Mouse (Mus musculus) kidney, embryonic 15.5 days (tissue): ENCODE data around the gene Gm9821. TPM values are rescaled to one million over a fixed set of nuclear protein-coding genes. Genes with fewer than 3 reads are reported as not detected.

Experiments
- ATAC-seq: fragments of 200-750 bp; cut with Nextera tagmentation; replicated peaks from 2 replicates; pipeline ENCODE4 v1.8.0; 2017; ENCODE audit warnings: moderate TSS enrichment; ENCODE audit not compliant: low FRiP score
- H3K27ac ChIP-seq: fragments of 300-500 bp; sonication (generic); 2 replicates; pipeline ENCODE4 v1.5.1; 2015; ENCODE audit warnings: mild to moderate bottlenecking, inconsistent platforms
- H3K27me3 ChIP-seq: fragments of 300-500 bp; sonication (generic); 2 replicates; pipeline ENCODE4 v1.6.1; 2015; ENCODE audit warnings: inconsistent platforms
- H3K36me3 ChIP-seq: fragments of 300-500 bp; sonication (generic); 2 replicates; pipeline ENCODE4 v1.6.1; 2015; ENCODE audit warnings: inconsistent platforms
- H3K4me1 ChIP-seq: fragments of 300-500 bp; sonication (generic); 2 replicates; pipeline ENCODE4 v1.6.1; 2015; ENCODE audit warnings: inconsistent platforms
- H3K4me2 ChIP-seq: fragments of 300-500 bp; sonication (generic); 2 replicates; pipeline ENCODE4 v1.6.1; 2015; ENCODE audit warnings: moderate library complexity, mild to moderate bottlenecking, inconsistent platforms
- H3K4me3 ChIP-seq: fragments of 300-500 bp; sonication (generic); replicated peaks from 2 replicates; pipeline ENCODE4 v1.5.1; 2015; ENCODE audit warnings: mild to moderate bottlenecking, inconsistent platforms
- H3K9ac ChIP-seq: fragments of 300-500 bp; sonication (generic); 2 replicates; pipeline ENCODE4 v1.6.1; 2015; ENCODE audit warnings: mild to moderate bottlenecking, inconsistent platforms
- H3K9me3 ChIP-seq: fragments of 300-500 bp; sonication (generic); replicated peaks from 2 replicates; pipeline ENCODE4 v1.6.1; 2016; ENCODE audit warnings: inconsistent platforms
- WGBS: fragments of 180-500 bp; shearing (Covaris S2); methylation state at CpG from one replicate; pipeline ENCODE4 v1.1.7; 2015; ENCODE audit warnings: mixed read lengths; 5-methylcytosine and 5-hydroxymethylcytosine counted together
- polyA plus RNA-seq: library from polyadenylated mRNA; unstranded; fragments of >200 nt; fragmentation: Nextera tagmentation; extraction: Ambion mirVana; gene quantifications from 2 replicates; pipeline ENCODE4 v1.2.1, GENCODE M21; 2015

Gene Gm9821
- polyA plus RNA-seq, 1 experiment from 2014 or later: 0.53 TPM

DNA sequence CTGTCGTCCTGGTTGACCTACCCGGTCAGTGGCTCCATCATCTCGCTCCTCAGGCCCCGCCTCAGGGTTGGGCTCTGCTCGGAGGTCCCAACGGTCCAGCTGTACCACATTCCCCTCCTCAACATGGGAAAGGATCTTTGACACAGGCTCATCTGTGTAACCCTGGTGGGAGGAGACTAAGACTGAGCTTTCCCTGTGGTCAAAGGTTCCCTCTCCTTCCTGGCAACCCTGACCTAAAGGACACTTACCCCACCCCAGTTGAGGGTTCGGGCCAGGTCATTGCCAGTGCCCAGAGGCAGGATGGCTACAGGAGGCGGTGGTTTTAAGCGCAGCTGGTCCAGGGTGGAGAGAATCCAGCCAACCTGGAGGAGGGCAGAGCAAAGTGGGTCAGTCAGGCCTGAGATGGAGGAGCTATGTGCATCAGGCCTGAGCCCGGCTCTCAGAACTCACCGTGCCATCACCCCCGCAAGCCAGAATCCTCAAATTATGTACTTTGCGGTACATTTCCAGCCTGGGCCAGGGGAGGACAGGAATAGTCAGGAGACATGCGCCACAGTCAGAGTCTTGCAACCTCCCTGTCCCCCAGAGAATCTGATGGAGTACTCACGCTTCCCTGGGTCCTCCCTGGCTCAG, 6.1 kb upstream of the Gm9821 start:
- no peak overlapping the region for H3K4me2 ChIP-seq
- no peaks in the 10 kb centered on the region for H3K9me3 ChIP-seq
- no peak overlapping the region for H3K9ac ChIP-seq
- no peaks in the 10 kb centered on the region for H3K27me3 ChIP-seq
- H3K36me3 ChIP-seq: peaks cover 76% of the 10 kb centered on the region
- no peak overlapping the region for H3K27ac ChIP-seq
- H3K4me1 ChIP-seq: peaks cover 8% of the 10 kb centered on the region
- H3K4me3 ChIP-seq: no peak overlapping the region
- WGBS: 79% methylated on average over 15 of the region's 15 CpGs
- ATAC-seq: no peak

DNA sequence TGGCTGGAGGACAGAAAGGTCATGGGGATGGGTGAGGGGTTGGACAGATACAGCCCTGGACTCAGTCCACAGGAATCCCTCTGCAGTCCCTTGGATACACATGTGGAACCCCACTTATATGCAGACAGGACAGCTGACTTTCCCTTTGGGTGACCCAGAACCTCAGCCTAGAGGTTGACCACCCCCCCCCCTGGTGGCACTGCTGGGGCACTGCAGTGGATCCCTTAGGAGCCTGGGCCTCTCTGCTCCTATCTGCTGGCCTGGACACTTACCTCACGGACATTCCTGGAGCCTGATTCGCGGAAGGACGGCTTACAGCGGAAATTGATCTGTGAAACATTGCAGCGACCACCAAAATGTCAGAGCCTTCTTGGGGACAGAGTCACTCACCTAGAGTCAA, 3.1 kb upstream of the Gm9821 start:
- Histone ChIP-seq H3K4me1 (peaks cover 26% of the 10 kb centered on the region), H3K4me2 (no peak overlapping the region), H3K9ac (no peak overlapping the region), H3K4me3 (no peak overlapping the region), H3K9me3 (no peaks in the 10 kb centered on the region), H3K27me3 (no peaks in the 10 kb centered on the region), H3K27ac (no peak overlapping the region), H3K36me3 (peaks cover 46% of the 10 kb centered on the region)
- ATAC-seq: no peak
- WGBS: 68% methylated on average over 6 of the region's 6 CpGs

DNA sequence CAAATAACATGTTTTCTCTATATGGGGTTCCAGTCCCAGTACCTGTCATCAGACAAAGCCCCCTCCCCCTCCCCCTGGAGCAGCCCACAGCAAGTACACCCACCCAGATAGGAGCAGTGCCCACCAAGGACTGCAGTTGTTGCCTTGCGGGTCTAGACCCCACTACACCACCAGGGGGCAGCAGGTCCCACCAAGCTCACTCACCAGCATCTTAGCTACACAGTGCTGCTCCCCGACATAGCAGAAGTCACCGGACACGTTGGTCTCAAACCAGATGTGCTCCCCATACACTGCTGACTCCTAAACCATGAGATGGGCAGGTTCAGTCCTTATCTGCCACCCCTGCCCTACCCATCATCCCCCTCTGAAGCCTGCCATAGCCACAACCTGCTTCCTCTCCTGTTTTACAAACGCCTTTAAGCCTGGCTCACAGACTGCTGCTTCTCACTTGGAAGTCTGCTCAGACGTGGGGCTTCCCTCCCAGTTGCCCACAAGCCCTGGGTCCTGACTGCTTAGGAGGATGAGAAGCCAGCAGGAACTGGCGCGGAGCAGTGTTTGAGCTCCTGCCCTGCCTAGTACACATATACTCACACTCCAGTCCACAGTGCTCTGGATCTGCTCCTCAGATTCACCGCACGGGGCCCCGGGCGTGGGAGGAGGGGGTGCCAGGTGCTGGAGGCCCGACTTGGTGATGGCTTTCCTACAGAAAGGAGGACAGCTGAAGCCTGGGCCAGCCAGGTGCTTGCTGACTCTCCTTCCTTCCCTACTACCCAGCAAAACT, 1.1 kb upstream of the Gm9821 start:
- H3K36me3 ChIP-seq: peaks cover 26% of the 10 kb centered on the region
- no peak overlapping the region for H3K4me3 ChIP-seq
- H3K4me2 ChIP-seq: no peak overlapping the region
- H3K9me3 ChIP-seq: no peaks in the 10 kb centered on the region
- H3K9ac ChIP-seq: no peak overlapping the region
- 40% methylated on average over 13 of the region's 13 CpGs for WGBS
- ATAC-seq: peak; percentile 49
- no peaks in the 10 kb centered on the region for H3K27me3 ChIP-seq
- no peak overlapping the region for H3K27ac ChIP-seq
- peaks cover 46% of the 10 kb centered on the region for H3K4me1 ChIP-seq

DNA sequence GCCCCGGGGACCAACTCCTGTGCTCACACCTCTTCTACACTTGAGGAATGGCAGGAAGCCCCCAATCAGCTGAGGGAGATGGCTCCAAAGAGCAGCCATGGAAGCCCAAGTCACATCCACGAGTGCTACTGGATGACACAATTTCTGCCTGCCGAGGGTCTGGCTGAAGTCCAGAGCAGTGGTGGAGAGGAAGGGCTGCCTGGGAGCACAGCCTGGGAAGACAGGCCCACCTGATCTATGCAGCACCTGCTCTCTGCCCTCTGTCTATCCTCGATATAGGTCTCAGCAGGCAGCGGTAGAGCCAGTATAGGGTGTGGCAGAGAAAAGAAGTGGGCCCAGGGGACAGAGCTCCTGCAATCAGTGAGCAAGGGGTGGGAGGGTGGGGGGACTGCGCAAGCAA, 1.3 kb downstream of the Gm9821 start:
- Histone ChIP-seq H3K27ac (no peak overlapping the region), H3K27me3 (no peaks in the 10 kb centered on the region), H3K4me1 (peaks cover 62% of the 10 kb centered on the region), H3K9ac (0 out of 2 replicates have a peak overlapping the region, but pooled peaks have one; percentile 7), H3K4me3 (no peak overlapping the region), H3K4me2 (no peak overlapping the region), H3K9me3 (no peaks in the 10 kb centered on the region), H3K36me3 (peaks cover 6% of the 10 kb centered on the region; the same call in 1 of the 2 replicates)
- no peak for ATAC-seq
- WGBS: 65% methylated on average over 6 of the region's 6 CpGs

DNA sequence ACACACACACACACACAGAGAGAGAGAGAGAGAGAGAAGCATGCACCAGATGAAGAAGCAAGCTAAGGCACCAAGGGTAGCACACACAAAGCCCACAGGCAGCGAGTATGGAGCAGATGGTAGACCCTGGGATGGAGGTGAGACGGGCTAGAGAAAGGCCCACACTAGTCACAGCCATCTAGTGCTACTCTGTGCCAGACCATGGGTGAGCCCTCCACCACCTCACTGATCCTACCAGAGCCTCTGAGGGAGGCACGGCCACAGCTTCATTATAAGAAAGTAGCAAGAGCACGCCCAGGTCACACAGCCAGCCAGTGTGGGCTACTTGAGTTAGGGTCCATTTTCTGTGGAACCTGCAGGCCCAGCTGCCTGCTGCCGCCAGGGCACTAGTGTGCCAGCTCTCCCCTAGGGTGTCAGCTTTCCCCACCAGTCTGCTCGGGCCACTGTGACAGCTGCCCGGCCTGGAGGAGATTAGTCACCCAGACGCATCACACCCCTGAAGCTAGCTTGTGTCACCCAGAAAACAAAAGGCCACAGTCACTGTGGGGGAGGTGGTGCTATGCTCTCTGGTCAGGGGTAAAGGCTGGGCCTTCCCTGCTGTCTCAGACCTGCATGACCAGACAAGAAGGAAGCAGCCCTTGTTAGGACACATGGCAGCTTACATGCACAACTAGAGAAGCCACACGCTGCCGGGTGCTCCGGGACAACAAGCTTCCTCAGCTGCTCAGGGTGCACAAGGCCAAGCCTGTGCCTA, 2.1 kb downstream of the Gm9821 start:
- H3K36me3 ChIP-seq: peaks cover 3% of the 10 kb centered on the region; the same call in 1 of the 2 replicates
- peak; percentile 17; the same call in 1 of the 2 replicates for ATAC-seq
- no peak overlapping the region for H3K9ac ChIP-seq
- H3K9me3 ChIP-seq: no peaks in the 10 kb centered on the region
- peaks cover 62% of the 10 kb centered on the region for H3K4me1 ChIP-seq
- H3K27ac ChIP-seq: peak overlapping the region; percentile 77
- H3K4me3 ChIP-seq: no peak overlapping the region
- 47% methylated on average over 11 of the region's 11 CpGs for WGBS
- H3K27me3 ChIP-seq: no peaks in the 10 kb centered on the region
- H3K4me2 ChIP-seq: 0 out of 2 replicates have a peak overlapping the region, but pooled peaks have one; percentile 15

DNA sequence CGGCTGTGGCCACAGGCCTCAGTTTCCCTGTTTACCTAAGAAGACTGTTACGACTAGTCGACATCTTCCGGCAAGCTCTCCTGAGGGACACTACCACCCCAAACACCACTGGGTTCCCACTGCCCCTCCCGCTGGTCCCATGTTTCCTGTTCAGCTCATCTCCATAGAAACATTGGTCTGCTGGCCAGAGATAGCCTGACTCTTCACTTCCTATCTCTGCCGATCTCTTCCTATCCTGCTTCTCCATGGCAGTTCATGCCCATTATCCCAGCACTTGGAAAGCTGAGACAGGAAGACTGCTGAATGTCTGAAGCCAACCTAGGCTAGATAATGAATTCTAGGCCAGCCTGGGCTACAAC, 2.6 kb downstream of the Gm9821 start:
- Histone ChIP-seq H3K4me2 (0 out of 2 replicates have a peak overlapping the region, but pooled peaks have one; percentile 15), H3K9ac (no peak overlapping the region), H3K27me3 (no peaks in the 10 kb centered on the region), H3K4me3 (no peak overlapping the region), H3K4me1 (peaks cover 62% of the 10 kb centered on the region), H3K9me3 (no peaks in the 10 kb centered on the region), H3K36me3 (peaks cover 3% of the 10 kb centered on the region; the same call in 1 of the 2 replicates), H3K27ac (peak overlapping the region; percentile 77)
- ATAC-seq: no peak
- WGBS: 64% methylated on average over 6 of the region's 6 CpGs

DNA sequence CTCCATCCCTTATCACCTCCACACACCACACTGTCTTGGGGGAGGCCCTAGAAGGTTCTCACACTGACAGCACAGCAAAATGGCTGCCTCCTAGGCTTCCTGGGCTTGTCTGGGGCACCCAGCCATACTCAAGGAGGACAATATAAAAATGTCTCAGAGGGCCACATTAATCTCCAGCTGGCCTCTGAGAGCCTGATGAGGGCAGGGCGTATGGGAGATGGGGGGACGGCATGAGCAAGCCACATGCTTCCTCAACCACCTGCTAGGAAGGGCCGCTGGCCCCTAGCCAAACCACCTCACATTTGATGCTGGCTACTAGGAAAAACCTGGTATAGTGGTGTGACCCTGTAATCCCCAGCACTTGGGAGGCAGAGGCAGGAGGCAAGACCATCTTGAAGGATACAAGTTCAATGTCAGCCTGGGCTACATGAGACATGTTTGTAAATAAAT, 3.3 kb downstream of the Gm9821 start:
- 71% methylated on average over 3 of the region's 3 CpGs for WGBS
- ATAC-seq: no peak
- Histone ChIP-seq H3K9me3 (no peaks in the 10 kb centered on the region), H3K27me3 (no peaks in the 10 kb centered on the region), H3K36me3 (peaks cover under 1% of the 10 kb centered on the region; the same call in 1 of the 2 replicates), H3K4me3 (no peak overlapping the region), H3K27ac (peak overlapping the region; percentile 77), H3K4me1 (peaks cover 69% of the 10 kb centered on the region), H3K4me2 (0 out of 2 replicates have a peak overlapping the region, but pooled peaks have one; percentile 50), H3K9ac (no peak overlapping the region)

DNA sequence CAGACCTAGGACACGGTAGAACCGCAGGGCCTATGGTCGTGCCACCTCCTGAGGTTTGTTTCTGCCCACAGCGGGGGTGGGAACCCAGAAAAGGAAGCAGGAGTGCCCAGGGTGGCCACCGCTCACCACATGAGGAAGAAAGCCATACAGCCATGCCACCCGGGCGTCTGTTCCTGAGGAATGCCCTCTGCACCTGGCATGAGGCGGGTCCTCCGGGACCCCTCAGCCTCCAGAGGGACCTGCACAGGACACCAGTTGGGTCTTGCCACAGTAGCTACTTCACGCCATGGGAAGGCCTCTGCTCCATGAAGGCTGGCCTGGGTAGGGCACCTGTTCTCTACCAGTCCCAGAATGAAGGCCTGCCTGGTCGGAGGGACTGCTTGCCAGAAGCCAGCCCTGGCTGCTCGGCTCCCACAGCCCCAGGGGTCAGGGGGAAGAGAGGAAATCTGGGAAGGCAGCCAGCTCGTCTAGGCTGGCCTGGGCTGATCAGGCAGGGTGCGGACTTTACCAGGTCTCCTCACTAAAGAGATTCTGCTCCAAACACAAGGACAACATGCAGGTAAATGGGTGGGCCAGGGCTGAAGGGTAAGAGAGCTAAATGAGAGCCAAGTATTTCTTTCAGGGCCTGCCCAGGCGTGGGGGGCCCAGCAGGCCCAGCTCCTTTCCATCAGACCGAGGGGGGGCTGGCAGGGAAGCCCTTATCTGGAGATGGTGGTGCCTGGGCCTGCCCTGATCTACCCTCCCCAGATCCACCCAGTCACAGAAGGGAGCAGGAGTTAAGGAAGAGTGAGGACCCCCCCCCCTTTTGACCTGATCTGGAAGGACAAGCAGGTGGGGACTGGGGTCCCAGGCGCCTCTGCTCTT, 4.1 kb downstream of the Gm9821 start:
- peak overlapping the region; percentile 50 for H3K4me2 ChIP-seq
- peak overlapping the region; percentile 16 for H3K4me3 ChIP-seq
- 60% methylated on average over 17 of the region's 17 CpGs for WGBS
- no peaks in the 10 kb centered on the region for H3K27me3 ChIP-seq
- H3K9ac ChIP-seq: 0 out of 2 replicates have a peak overlapping the region, but pooled peaks have one; percentile 23
- no peaks in the 10 kb centered on the region for H3K36me3 ChIP-seq
- H3K4me1 ChIP-seq: peaks cover 73% of the 10 kb centered on the region
- no peaks in the 10 kb centered on the region for H3K9me3 ChIP-seq
- peak; percentile 30 for ATAC-seq
- peak overlapping the region; percentile 77 for H3K27ac ChIP-seq

DNA sequence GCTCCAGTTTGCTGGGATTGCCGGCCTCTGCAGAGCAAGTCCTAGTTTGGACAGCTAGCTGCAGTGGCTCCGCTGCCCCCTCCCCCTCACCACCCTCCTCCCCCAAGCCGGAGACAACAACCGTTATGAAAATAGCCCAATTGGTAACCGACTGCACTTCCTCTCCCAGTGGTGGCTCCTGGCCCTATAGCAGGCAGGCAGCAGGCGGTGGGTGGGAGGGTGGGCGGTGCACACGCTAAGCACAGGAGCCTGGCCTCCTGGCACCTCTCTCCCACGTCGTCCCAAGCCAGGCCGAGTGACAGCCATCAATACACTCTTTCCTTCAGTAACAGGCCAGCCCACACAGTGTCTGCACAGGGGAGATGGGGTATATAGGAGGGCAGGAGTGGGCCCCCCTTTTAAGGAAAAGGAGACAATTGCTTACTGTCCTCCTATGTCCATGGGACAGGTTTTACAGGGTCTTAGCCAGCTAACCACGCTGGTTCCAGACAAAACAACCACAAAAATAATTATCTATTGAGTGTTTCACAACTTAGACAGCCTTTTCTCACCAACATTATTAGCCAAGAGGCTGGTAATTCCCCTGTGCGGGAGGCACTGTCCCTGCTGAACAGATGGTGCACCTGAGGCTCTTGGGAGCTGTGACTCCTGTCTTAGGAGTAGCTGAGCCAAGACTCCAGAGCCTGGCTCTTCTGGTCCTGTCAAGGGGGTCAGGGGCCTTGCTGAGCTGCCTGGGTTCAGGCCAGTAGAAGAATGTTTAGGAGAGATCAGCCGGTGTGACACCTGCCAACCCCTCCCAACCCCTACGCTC, 5.0 kb downstream of the Gm9821 start:
- Histone ChIP-seq H3K27me3 (no peaks in the 10 kb centered on the region), H3K4me3 (peak overlapping the region; percentile 16), H3K36me3 (no peaks in the 10 kb centered on the region), H3K9ac (0 out of 2 replicates have a peak overlapping the region, but pooled peaks have one; percentile 23), H3K9me3 (no peaks in the 10 kb centered on the region), H3K4me2 (peak overlapping the region; percentile 50), H3K27ac (peak overlapping the region; percentile 77), H3K4me1 (peaks cover 71% of the 10 kb centered on the region)
- 12% methylated on average over 15 of the region's 15 CpGs for WGBS
- ATAC-seq: peak; percentile 72

DNA sequence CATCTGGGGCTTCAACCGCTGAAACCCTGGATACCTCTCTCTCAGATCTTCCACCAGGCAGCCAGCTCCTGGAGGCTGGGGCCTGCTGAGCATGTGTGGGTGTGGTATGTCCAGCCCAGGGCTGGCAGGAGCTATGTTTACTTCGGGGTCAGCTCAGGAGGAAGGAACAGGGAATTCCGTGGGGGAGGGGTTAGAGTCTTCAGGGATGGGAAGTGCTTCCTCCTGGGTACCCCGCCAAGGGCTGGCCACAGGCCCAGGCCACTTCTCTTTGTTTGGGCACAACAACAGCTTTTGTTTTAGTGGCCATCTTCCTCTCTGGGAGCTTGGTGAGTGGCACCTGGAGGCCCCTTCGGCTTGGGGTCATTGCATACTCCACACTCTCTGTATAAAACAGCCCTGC, 8.3 kb downstream of the Gm9821 start:
- peak overlapping the region; percentile 17; the same call in 1 of the 2 replicates for H3K4me2 ChIP-seq
- WGBS: 13% methylated on average over 5 of the region's 5 CpGs
- peak overlapping the region; percentile 82 for H3K27ac ChIP-seq
- H3K4me1 ChIP-seq: peaks cover 68% of the 10 kb centered on the region
- 0 out of 2 replicates have a peak, but pooled peaks cover 4% of the 10 kb centered on the region for H3K36me3 ChIP-seq
- no peaks in the 10 kb centered on the region for H3K9me3 ChIP-seq
- ATAC-seq: peak; percentile 63
- H3K4me3 ChIP-seq: no peak overlapping the region
- H3K9ac ChIP-seq: no peak overlapping the region
- H3K27me3 ChIP-seq: no peaks in the 10 kb centered on the region
